Mouse (Mus musculus): ENCODE results near the gene Dleu7. TPM values are rescaled to one million over a fixed set of nuclear protein-coding genes. Genes with fewer than 3 reads are reported as not detected.

Dleu7 gene
- total RNA-seq, 2 experiments from 2014 or later = 12.5 to 12.8 TPM

- no peak for DNase-seq (ENCODE audit: extremely low spot score in 1 of 2, low spot score in 2 of 2)
- intact Hi-C loops (cut with DNase I) = no loop called here
These were observed 6.0 kb upstream of the Dleu7 start for GRCm38 (mm10) chr14:62298808-62299207.

- DNase-seq (ENCODE audit: extremely low spot score in 1 of 2, low spot score in 2 of 2) = no peak
- intact Hi-C loops (cut with DNase I) = no loop called here
These were observed 720 bp downstream of the Dleu7 start for GRCm38 (mm10) chr14:62292166-62292487.

- DNase-seq (ENCODE audit: extremely low spot score in 1 of 2, low spot score in 2 of 2) = no peak
- intact Hi-C loops (cut with DNase I) = no loop called here
These were observed 1.4 kb downstream of the Dleu7 start for GRCm38 (mm10) chr14:62291406-62291987.

- no peak for DNase-seq (ENCODE audit: extremely low spot score in 1 of 2, low spot score in 2 of 2)
- intact Hi-C loops (cut with DNase I) = loop anchor here (10.0 kb wide), 1 partner anchor 166 kb away; the partner anchor contains the start of gene Gucy1b2
These were observed 4.1 kb downstream of the Dleu7 start for GRCm38 (mm10) chr14:62288731-62289130.

GRCm38 (mm10) chr14:62282974-62283373 is 9.9 kb downstream of the Dleu7 start:
- no peak for DNase-seq (ENCODE audit: extremely low spot score in 1 of 2, low spot score in 2 of 2)
- intact Hi-C loops (cut with DNase I) = loop anchor here (10.0 kb wide), 1 partner anchor 172 kb away; the partner anchor contains the start of gene Gucy1b2

- DNase-seq (ENCODE audit: extremely low spot score in 1 of 2, low spot score in 2 of 2) = no peak
- intact Hi-C loops (cut with DNase I) = no loop called here
These were observed 19.2 kb downstream of the Dleu7 start for GRCm38 (mm10) chr14:62273604-62274003.

GRCm38 (mm10) chr14:62270698-62271396 is 22.0 kb downstream of the Dleu7 start:
- intact Hi-C loops (cut with DNase I) = no loop called here
- DNase-seq (ENCODE audit: extremely low spot score in 1 of 2, low spot score in 2 of 2) = no peak

GRCm38 (mm10) chr14:62258978-62259536 is 33.8 kb downstream of the Dleu7 start:
- no peak for DNase-seq (ENCODE audit: extremely low spot score in 1 of 2, low spot score in 2 of 2)
- intact Hi-C loops (cut with DNase I) = no loop called here

GRCm38 (mm10) chr14:62258125-62258524 is 34.7 kb downstream of the Dleu7 start:
- no peak for DNase-seq (ENCODE audit: extremely low spot score in 1 of 2, low spot score in 2 of 2)

GRCm38 (mm10) chr14:62256066-62256465 is 36.8 kb downstream of the Dleu7 start:
- intact Hi-C loops (cut with DNase I) = no loop called here
- no peak for DNase-seq (ENCODE audit: extremely low spot score in 1 of 2, low spot score in 2 of 2)

More at GRCm38 (mm10) chr14:62258125-62258524, 34.7 kb downstream of the Dleu7 start:
- intact Hi-C loops (cut with DNase I) = no loop called here

- DNase-seq (ENCODE audit: extremely low spot score in 1 of 2, low spot score in 2 of 2) = no peak
- intact Hi-C loops (cut with DNase I) = loop anchor here (5.0 kb wide), 3 partner anchors 203 to 682 kb away; partner anchors contain the start of gene Gucy1b2
These were observed 38.5 kb downstream of the Dleu7 start for GRCm38 (mm10) chr14:62254371-62254770.

- intact Hi-C loops (cut with DNase I) = loop anchor here (5.0 kb wide), 3 partner anchors 205 to 680 kb away; partner anchors contain the start of gene Gucy1b2
- DNase-seq (ENCODE audit: extremely low spot score in 1 of 2, low spot score in 2 of 2) = peak; percentile 54 to 63
These were observed 40.8 kb downstream of the Dleu7 start for GRCm38 (mm10) chr14:62251999-62252398.

- intact Hi-C loops (cut with DNase I) = loop anchor here (5.0 kb wide), 3 partner anchors 207 to 678 kb away; partner anchors contain the start of gene Gucy1b2
These were observed 42.8 kb downstream of the Dleu7 start for GRCm38 (mm10) chr14:62250046-62250445.

GRCm38 (mm10) chr14:62249251-62249650 is 43.6 kb downstream of the Dleu7 start:
- DNase-seq (ENCODE audit: extremely low spot score in 1 of 2, low spot score in 2 of 2) = no peak
- intact Hi-C loops (cut with DNase I) = no loop called here

More at GRCm38 (mm10) chr14:62250046-62250445, 42.8 kb downstream of the Dleu7 start:
- no peak for DNase-seq (ENCODE audit: extremely low spot score in 1 of 2, low spot score in 2 of 2)

- intact Hi-C loops (cut with DNase I) = no loop called here
- no peak for DNase-seq (ENCODE audit: extremely low spot score in 1 of 2, low spot score in 2 of 2)
These were observed 44.1 kb downstream of the Dleu7 start for GRCm38 (mm10) chr14:62248796-62249195.

- no peak for DNase-seq (ENCODE audit: extremely low spot score in 1 of 2, low spot score in 2 of 2)
- intact Hi-C loops (cut with DNase I) = no loop called here
These were observed 44.5 kb downstream of the Dleu7 start for GRCm38 (mm10) chr14:62248345-62248744.

GRCm38 (mm10) chr14:62245557-62245956 is 47.3 kb downstream of the Dleu7 start:
- DNase-seq (ENCODE audit: extremely low spot score in 1 of 2, low spot score in 2 of 2) = no peak
- intact Hi-C loops (cut with DNase I) = no loop called here

GRCm38 (mm10) chr14:62243530-62243929 is 49.3 kb downstream of the Dleu7 start:
- DNase-seq (ENCODE audit: extremely low spot score in 1 of 2, low spot score in 2 of 2) = no peak
- intact Hi-C loops (cut with DNase I) = no loop called here

- DNase-seq (ENCODE audit: extremely low spot score in 1 of 2, low spot score in 2 of 2) = no peak
- intact Hi-C loops (cut with DNase I) = no loop called here
These were observed 56.9 kb downstream of the Dleu7 start for GRCm38 (mm10) chr14:62235969-62236368.

GRCm38 (mm10) chr14:62235214-62235613 is 57.6 kb downstream of the Dleu7 start:
- intact Hi-C loops (cut with DNase I) = no loop called here
- no peak for DNase-seq (ENCODE audit: extremely low spot score in 1 of 2, low spot score in 2 of 2)

Data from left cerebral cortex, postnatal 10 days (tissue).